Mouse (Mus musculus): ENCODE data around the gene E130218I03Rik.

The E130218I03Rik gene

DNA sequence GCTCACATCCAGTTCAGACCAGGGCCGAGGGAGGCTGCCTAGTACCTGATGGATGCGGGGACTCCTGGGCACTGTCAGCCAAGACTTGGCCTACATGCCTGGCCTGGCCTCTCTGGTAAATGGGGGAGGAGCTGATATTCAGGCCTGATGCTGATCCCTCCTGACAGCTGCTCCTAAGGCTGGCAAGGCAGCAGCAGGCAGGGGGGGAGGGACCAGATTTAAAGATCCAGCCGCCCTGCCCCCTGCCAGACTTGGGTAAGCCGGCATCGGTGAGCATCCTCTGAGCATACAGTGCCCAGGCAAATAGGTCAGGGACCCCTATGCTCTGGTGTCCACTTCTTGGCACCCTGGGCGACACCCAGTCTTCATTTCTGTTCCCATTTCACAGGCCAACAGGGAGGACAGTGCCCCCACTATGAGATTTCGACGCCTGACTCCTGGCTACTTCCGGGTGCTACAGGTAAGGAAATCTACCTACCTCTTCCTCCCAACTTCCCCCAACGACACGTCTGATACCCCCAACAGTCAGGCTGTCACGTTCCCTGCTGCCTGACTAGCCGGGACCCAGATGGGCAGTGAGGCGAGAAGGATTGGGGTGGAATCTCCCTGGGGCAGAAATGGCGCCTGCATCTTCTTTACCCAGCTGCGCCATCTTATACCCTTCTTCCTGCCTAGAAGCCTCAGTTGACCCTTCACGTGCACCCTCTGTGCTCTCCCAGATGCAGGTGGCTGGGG lies at the start of gene E130218I03Rik:
E130218I03Rik (plus strand) TSS at position 147 of the 735 bp plus-strand sequence.
- in situ Hi-C loops (cut with MboI; ENCODE audit: unreplicated experiment in 2 of 2): loop anchor here in 1 of 2 experiments (10.0 kb wide), 1 partner anchor 59 kb away; the partner anchor contains the start of gene Cep85

DNA sequence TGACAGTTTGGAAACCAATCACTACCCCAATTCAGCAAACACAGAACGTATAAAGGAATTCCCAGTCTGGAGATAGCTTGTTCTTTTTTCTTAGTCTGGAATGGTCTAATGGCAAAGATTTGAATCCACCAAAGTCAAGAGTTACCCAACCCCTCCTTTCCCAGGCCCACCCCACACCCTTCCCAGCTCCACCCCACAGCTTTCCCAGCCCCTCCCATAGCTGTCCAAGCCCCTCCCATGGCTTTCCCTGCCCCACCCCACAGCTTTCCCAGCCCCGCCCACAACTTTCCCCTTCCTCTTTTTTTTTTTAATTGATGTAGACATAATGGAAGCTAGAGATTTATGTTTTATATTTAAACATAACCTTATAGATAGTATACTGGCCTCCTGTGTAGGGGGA lies 44.1 kb upstream of the E130218I03Rik start:
- in situ Hi-C loops (cut with MboI; ENCODE audit: unreplicated experiment in 2 of 2): no loop called here

DNA sequence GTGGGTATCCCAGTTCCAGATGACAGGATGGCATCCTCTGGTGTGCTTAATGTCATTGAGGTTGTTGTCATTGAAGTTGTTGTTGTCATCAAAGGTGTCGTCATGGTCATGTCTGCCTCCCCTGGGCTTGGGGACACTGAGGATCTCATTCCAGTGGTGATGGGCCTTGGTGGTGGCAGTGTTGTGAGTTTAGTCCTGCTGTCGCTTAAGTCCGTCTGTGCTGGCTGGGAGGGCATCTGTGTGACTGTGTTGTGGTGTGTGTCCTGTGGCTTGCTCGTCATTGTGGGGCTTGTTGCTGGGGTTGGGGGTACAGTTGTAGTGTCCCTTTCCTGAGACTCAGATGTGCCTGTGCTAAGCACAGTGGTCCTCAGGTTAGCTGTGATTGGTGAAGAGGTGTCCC lies 40.6 kb upstream of the E130218I03Rik start, which contains the start of gene Gm7534:
Gm7534 (minus strand) TSS at position 101 of the 400 bp plus-strand sequence.
- in situ Hi-C loops (cut with MboI; ENCODE audit: unreplicated experiment in 2 of 2): no loop called here

DNA sequence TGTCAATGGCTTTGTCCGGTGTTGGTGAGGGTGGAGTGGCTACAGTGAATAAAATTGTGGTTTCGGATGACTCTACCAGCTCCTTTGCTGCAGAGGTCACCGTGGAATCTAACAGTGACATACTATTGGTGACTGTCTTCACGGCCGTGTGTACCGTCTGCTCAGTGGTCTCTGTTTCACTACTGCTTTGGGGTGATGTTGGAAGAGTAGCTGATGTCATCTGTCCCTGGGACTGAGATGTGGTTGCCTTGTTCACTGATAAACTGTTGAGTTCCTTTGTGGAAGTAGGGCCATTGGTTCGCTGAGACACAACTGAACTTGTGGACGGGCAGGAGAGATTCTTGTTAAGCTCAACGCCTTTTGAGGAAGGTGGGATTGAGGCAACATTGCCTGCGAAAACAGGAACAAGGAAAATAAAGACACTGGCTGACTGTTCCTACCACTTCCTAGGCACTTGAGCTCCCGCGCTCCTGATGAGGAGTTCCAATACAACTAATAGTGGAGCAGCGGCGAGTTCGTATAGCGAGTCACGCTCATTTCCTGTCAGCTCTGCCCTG lies 40.0 kb upstream of the E130218I03Rik start:
- in situ Hi-C loops (cut with MboI; ENCODE audit: unreplicated experiment in 2 of 2): no loop called here

DNA sequence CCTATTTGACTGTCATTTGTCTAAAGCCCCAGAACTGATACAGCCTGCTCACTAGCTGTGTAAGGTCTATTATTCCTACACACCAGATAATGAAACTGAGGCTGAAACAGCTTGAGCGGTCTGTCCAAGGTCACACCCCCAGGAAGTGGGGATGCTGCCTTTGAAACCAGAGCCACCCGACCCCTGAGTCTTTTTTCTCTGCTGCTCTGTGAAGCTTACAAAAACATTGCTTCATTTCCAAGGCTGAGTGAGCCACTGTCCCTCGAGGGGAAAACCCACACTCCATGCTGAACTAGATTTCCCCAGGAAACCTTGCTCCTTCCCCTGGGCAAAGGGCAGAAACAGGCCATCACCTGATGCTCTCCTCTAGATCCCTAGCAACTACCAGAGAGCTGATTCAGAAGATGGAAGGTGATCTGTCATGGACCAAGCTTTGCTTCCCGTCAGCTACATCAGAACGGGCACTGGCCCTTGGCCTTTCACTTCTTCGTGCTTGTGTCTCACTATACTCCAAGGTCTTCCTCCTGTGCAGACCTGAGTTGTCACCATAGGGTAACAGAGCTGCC lies 36.9 kb upstream of the E130218I03Rik start:
- in situ Hi-C loops (cut with MboI; ENCODE audit: unreplicated experiment in 2 of 2): no loop called here

DNA sequence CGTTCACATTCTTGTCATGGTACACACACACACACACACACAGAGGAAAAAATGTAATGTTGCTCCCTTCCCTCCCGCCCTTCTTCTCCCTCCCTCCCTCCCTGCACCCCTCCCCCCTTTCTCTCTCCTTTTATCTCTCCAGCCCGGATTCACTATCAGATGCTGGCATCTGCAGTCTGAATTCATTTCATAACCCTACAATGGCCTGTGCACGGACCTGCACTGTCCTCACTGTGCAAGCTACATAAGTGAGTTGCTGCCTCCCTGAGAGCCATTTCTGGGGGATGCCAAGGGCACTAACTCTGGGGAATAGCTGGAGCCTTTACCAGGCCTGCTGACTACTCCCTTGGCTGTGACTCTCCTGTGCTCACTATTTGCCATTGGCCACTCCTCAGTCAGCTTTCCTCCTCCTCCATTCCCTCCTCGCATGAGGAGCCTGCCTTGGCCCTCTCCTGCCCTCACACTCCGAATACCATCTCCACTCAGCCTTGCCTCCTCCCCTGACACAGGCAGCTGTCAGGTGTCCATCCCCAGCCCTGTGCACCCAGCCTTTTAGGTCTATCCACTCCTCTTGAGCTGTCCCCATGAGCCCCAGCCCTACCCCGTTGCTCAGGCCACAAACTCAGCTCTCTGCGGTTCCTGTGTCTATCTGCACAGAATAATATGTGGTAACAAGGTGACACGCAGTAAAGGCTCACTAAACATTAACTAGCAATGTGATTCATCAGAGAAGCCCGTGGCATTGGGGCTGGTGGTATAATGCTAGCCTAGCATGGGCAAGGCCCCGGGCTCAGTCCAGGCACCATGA lies 20.5 kb upstream of the E130218I03Rik start:
- in situ Hi-C loops (cut with MboI; ENCODE audit: unreplicated experiment in 2 of 2): no loop called here

DNA sequence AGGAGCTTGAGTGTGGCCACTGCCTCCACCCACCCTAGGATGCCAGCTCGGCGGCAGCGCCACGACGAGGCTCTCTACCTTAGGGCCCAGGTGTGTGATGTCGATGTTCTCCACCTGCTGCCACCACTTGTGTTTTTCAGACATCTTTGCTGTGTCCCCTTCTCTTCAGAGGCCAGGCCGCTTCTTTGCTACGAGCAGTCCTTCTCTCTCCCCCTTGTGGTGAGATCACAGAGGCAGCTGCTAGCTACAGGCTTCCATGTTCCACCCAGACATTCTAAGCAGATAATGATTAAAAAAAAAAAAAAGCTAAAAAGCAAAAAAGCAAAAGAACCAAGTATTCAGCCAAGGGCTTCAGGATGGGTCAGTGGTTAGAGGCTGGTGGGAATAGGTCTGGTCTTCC lies 16.3 kb upstream of the E130218I03Rik start, which contains the start of gene Catsper4:
Catsper4 (minus strand) TSS at position 190 of the 400 bp plus-strand sequence.
- in situ Hi-C loops (cut with MboI; ENCODE audit: unreplicated experiment in 2 of 2): no loop called here

DNA sequence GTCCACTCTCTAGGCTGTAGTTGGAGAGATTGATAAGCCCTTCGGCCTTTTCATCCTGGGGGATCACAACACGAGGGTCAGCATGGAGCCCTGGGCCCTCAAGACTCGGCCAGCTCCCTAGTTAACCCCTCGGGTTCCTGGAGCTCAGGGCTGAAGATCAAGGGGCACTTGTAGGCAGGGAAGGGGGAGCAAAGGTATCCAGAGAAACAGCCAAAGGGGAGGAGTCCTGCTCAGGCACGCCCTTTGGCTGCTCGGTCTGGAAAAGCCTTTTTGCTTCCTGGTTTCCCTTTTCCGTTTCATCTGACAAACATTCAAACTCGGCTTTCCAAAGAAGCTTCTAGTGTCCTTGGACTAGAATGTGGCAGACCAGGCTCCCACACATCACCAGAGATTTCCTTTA lies 13.0 kb upstream of the E130218I03Rik start:
- in situ Hi-C loops (cut with MboI; ENCODE audit: unreplicated experiment in 2 of 2): no loop called here

DNA sequence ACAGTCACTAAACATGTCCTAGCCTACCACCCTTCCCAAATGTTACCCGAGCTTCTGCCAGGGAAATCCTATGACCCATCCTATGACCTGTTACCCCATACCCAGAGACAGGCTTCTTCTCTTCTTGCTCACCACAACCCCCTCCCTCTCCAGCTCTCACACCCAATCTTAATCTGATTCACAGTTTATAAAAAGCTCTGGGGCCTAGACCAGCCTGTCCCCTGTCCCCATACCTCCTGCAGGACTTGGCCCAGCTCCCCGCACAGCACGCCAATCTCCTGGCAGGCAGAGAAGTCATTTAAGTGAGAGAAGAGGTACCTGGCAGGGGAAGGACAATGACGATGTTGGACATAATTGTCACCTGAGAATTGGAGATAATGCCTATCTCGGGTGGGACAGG lies 8.6 kb upstream of the E130218I03Rik start:
- in situ Hi-C loops (cut with MboI; ENCODE audit: unreplicated experiment in 2 of 2): no loop called here

DNA sequence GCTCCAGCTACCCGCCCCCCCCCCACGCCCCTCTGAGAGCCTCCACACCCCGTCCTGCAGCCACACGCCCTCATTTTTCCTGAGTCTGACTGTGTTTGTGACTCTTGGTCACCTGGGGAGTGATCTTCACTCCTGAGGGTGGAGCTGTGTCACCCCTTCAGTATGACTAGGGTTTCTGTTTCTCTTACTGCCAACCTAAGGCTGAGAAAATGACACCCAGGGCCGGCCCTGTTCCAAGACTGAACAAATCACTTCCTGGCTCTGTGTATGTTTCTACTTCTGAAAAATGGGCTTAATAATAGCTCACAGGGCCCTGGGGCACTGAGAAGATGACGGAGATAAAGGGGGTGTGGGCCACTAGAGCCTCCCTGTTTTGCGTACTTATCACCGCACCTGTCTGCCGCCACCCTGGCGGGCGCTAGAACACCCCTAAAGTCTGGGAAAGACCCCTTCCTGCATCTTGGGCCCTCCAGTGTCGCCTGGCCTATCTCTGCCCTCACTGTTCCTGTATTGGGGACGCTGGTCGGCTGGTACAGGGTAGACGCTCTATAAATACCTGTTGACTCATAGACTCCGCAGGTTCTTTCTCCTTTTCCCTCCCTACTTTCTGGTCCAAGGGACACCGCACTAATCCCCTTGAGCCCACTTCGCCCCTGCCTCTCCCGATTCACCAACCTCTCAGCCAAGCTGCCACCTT lies 5.7 kb upstream of the E130218I03Rik start:
- in situ Hi-C loops (cut with MboI; ENCODE audit: unreplicated experiment in 2 of 2): no loop called here

DNA sequence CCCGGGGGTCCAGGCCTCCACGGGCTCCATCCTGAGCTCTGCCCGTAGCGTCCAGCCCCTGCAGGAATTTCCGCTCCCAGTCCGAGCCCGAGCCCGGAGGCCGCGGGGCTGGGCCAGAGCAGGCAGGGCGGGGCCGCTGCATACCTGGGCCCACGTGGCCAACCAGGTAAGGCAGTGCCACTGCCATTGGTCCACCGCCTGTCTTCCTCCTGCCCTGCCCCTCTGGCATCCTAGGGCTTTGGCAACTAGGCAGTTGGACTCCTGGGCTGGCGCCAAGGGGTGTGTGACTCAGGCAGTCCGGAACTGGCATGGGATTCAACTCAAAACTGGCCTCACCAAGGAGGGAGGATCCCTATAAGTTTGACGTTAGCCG lies 5.2 kb upstream of the E130218I03Rik start, which contains the start of gene Cnksr1:
Cnksr1 (minus strand) TSS at position 121 of the 373 bp plus-strand sequence.
- in situ Hi-C loops (cut with MboI; ENCODE audit: unreplicated experiment in 2 of 2): no loop called here

DNA sequence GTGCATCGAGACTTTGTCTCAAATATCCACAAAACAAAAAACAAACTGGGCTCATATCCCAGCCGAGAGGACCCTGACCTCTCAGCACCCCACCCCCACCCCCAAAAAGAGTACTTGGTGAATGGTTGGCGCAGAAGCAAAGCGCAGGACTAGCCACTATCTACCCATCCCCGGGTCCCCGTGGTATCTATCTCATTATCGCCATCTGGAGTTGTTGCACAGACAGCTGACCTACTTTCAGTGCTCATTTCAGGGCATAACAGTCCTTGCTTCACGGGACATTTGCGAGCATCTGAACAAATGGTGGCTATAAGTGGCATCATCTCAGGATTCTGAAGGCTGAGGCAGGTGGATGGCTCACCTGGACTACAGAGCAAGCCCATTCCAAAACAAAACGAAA lies 4.8 kb upstream of the E130218I03Rik start:
- in situ Hi-C loops (cut with MboI; ENCODE audit: unreplicated experiment in 2 of 2): no loop called here

DNA sequence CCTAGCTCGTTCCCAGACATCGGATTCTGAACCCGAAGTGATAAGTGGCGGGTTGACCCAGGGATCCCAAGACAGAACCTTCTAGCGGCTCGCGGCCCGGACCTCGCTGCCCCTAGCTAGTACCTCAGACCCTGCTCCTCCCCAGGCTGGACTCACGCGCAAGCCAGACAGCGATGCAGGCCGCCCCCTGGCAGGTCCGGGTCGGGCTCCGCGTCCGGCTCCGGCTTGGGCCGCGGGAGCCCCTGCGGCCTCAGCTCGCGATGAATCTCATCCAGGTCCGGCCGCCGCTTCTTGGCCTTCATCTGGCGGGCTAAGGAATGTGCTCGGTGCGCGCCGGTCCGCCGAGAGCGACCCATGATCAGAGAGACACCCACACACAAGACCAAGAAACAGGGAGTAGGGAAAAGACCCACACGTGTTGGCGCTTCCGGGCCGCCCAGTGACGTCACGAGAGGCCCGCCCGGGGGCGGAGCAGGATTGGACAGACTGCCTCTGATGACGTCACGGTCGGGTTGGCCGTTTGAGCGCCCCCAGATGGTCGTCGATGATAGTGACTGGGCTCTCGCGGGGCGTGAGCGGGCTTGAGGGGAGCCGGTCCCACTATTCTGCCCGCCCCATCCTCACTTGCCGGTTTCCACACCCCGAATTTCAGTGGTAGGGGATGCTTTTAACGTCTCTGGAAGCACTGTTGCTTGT lies 1.8 kb downstream of the E130218I03Rik start, which contains the start of gene Zfp593:
Zfp593 (minus strand) TSS at position 445 of the 696 bp plus-strand sequence.
- in situ Hi-C loops (cut with MboI; ENCODE audit: unreplicated experiment in 2 of 2): loop anchor here (5.0 to 10.0 kb wide), 4 partner anchors 47 to 208 kb away; partner anchors contain the start of gene Cep85 (in 2 of the 2)

DNA sequence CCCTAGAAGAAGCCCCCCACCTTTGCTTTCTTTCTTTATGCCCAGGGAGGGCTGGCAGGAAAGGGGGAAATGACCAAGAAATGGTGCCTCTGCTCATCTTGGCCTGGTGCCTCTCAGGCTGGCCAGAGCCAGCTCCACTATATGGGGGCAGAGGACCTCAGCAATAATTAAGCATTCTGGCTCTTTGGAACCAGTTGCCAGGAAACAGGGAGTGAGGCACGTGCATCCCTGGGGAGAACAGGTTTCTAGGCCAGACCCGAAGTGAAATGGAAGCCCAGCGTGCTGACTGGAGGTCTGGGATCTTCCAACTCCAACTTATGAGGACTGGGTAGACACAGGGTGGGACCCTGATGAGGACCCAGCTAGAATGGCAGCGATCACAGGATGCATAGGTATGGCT lies 2.8 kb downstream of the E130218I03Rik start:
- in situ Hi-C loops (cut with MboI; ENCODE audit: unreplicated experiment in 2 of 2): loop anchor here (5.0 to 10.0 kb wide), 4 partner anchors 46 to 209 kb away; partner anchors contain the start of gene Cep85 (in 2 of the 2)

DNA sequence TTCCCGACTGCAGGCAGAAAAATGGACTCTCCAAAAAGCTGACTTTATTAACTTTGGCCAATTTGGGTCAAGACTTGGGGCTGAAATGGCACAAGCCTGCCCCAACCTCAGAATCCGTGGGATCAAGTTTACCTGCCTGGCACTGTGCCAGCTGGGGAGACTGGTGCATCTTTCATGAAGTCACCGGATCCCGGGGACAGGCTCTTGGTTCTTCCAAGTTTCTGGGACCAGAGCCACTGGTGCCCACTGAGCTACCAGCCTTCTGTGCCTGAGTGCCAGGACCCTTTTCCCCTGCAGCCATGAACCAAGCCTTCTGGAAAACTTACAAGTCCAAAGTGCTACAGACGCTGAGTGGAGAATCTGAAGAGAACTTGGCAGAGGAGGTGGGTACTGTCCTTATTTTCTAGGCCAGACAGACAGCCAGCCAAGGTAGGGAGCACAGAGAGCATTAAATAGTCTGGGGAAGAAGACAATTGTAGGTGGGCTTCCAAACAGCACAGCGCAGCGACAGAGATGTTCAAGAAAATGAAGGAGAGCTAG lies 3.3 kb downstream of the E130218I03Rik start, which contains the start of gene Gm30191:
Gm30191 (plus strand) TSS at position 217 of the 540 bp plus-strand sequence.
- in situ Hi-C loops (cut with MboI; ENCODE audit: unreplicated experiment in 2 of 2): loop anchor here (5.0 to 10.0 kb wide), 4 partner anchors 46 to 209 kb away; partner anchors contain the start of gene Cep85 (in 2 of the 2)

DNA sequence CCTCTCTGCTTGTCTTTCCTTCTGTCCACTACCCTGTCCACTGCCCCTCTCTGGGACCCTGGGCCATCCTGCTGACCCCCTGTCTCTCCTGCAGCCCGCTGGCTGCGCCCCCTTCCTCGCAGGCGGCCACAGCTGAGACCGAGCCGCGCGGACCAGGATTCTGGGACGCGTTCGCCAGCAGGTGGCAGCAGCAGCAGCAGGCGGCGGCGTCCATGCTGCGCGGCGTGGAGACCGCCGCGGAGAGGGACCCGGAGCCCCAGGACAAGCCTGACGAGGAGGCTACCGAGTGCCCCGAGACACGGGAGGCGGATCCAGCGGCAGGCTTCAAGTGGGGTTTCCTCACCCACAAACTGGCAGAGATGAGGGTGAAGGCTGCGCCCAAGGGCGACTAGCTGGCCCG lies 6.2 kb downstream of the E130218I03Rik start:
- in situ Hi-C loops (cut with MboI; ENCODE audit: unreplicated experiment in 2 of 2): loop anchor here (5.0 to 10.0 kb wide), 4 partner anchors 43 to 212 kb away; partner anchors contain the start of gene Cep85 (in 2 of the 2)

DNA sequence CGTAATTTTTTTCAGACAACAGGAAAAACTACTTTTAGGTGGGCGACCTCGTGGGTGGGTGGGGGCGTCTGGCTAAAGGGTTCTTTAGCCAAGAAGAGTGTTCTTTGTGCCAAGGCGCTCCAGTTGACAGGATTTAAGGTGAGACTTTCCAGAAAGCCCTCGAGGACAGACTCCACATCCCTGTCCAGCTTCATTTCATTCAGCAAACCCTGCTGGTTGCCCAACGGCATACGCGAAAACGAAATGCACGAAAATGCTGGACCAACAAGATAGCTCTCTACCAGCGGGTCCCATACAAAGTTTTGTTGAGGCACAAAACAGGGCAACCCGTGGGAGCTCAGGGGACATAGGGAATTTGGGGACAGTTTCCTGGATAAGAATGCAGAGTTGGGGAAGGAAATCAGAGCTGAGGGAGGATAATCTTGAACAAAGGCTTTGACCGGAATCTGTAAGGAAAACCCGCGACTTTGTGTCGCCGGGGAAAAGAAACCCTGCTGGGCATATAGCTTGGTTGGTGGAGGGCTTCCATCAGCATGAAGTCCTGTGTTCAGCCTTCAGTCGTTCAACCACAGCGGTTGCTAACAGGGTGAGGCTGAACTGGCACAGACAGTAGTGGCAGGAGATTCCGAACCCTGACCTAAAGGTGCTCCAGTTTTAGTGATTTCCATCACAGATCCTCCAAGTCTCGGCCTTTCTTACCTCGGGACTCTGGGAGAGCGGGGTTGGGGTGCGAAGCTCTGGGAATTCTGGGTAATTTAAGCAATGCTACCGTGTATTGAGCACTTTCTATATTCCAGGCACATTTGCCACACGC lies 6.9 kb downstream of the E130218I03Rik start:
- in situ Hi-C loops (cut with MboI; ENCODE audit: unreplicated experiment in 2 of 2): no loop called here

DNA sequence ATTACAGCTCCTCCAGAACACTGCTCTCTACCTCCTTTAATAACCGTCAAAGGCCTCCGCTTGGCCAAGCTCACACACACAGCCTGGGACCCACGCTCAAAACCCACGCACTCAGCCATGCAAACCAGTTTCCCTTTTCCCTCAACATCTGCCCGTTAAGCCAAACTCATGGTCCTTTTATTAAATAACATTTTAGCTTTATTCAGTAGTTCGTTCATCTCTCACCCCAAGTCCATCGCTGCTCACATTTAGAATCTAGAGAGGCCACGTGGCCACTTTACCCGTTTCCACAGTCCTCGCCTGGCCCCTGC lies 7.4 kb downstream of the E130218I03Rik start:
- in situ Hi-C loops (cut with MboI; ENCODE audit: unreplicated experiment in 2 of 2): no loop called here
